Mouse (Mus musculus) kidney, adult 2 months (tissue): ENCODE measurements around the gene Gm8773. TPM values are rescaled to one million over a fixed set of nuclear protein-coding genes. Genes with fewer than 3 reads are reported as not detected.
A peak's percentile ranks its signal among the peaks of the same experiment; 100 is the strongest.

Experiments used
- DNase-seq: peaks from one replicate; pipeline ENCODE4 v3.0.0; 2021
- H3K27ac ChIP-seq: fragments of 200-500 bp; 2 replicates; pipeline ENCODE4 v1.5.1; 2012; ENCODE audit warnings: low read depth, low read length, control low read depth, inconsistent platforms; ENCODE audit not compliant: insufficient read depth
- H3K27me3 ChIP-seq: fragments of 200-500 bp; replicated peaks from 2 replicates; pipeline ENCODE4 v1.6.1; 2012; ENCODE audit warnings: mild to moderate bottlenecking, moderate library complexity, low read length, inconsistent platforms; ENCODE audit not compliant: control insufficient read depth, insufficient read depth
- H3K36me3 ChIP-seq: fragments of 200-500 bp; 2 replicates; pipeline ENCODE4 v1.6.1; 2012; ENCODE audit warnings: mild to moderate bottlenecking, moderate library complexity, low read length, inconsistent platforms; ENCODE audit not compliant: control insufficient read depth, insufficient read depth
- H3K4me1 ChIP-seq: fragments of 200-500 bp; 2 replicates; pipeline ENCODE4 v1.6.1; 2011; ENCODE audit warnings: low read length; ENCODE audit not compliant: control insufficient read depth, insufficient read depth
- H3K4me3 ChIP-seq: fragments of 200-500 bp; 2 replicates; pipeline ENCODE4 v1.5.1; 2011; ENCODE audit warnings: mild to moderate bottlenecking, low read depth, low read length, control low read depth; ENCODE audit not compliant: insufficient read depth
- CTCF ChIP-seq: fragments of 200-500 bp; conservative IDR thresholded peaks from 2 replicates; pipeline ENCODE4 v1.5.1; 2011; ENCODE audit warnings: low read depth, mild to moderate bottlenecking, control low read depth, low read length, moderate library complexity, mixed read lengths; ENCODE audit not compliant: insufficient read depth, insufficient read length
- POLR2A ChIP-seq: fragments of 200-500 bp; IDR thresholded peaks from one replicate; pipeline ENCODE4 v1.6.1; 2011; ENCODE audit warnings: low read depth, low read length, control low read depth
- WGBS: fragments of 180-500 bp; shearing (Covaris S2); methylation state at CpG from one replicate; pipeline ENCODE4 v1.1.7; 2018; 5-methylcytosine and 5-hydroxymethylcytosine counted together
- polyA plus RNA-seq: library from polyadenylated mRNA; depleted of rRNA; stranded (reverse); fragments of >200 nt; gene quantifications from 2 replicates; pipeline ENCODE4 v1.2.3, GENCODE M21; 2012; rRNA removed

The Gm8773 gene
- polyA plus RNA-seq: 0.25 TPM in 1 of 2 replicates, not detected in the other

- peak within 1 kb of the TSS; percentile 33; the same call in 1 of the 2 replicates for H3K4me3 ChIP-seq
- H3K27me3 ChIP-seq: no peaks in the 10 kb centered on the region; the same call in 1 of the 2 replicates
- no peak for DNase-seq
- no peaks in the 10 kb centered on the region for H3K4me1 ChIP-seq
- TF ChIP-seq CTCF: no peak
- TF ChIP-seq POLR2A: no peak
- H3K36me3 ChIP-seq: no peaks in the 10 kb centered on the region
- H3K27ac ChIP-seq: no peak within 1 kb of the TSS
- WGBS: 1% methylated on average over 24 of the region's 24 CpGs
These were observed at the start of gene Gm8773 for GRCm38 (mm10) chr5:5573749-5574317. Gene Gm8773 (plus strand): TSS chr5:5573799.

GRCm38 (mm10) chr5:5533656-5534420 lies 39.8 kb upstream of the Gm8773 start:
- no peak for TF ChIP-seq POLR2A
- TF ChIP-seq CTCF: no peak
- peak; percentile 88 for DNase-seq
- Histone ChIP-seq H3K27ac (peak overlapping the region; percentile 88), H3K4me3 (no peak overlapping the region), H3K4me1 (peaks cover 5% of the 10 kb centered on the region; the same call in 1 of the 2 replicates), H3K36me3 (peaks cover 2% of the 10 kb centered on the region), H3K27me3 (no peaks in the 10 kb centered on the region)
- WGBS: 47% methylated on average over 3 of the region's 3 CpGs

DNA sequence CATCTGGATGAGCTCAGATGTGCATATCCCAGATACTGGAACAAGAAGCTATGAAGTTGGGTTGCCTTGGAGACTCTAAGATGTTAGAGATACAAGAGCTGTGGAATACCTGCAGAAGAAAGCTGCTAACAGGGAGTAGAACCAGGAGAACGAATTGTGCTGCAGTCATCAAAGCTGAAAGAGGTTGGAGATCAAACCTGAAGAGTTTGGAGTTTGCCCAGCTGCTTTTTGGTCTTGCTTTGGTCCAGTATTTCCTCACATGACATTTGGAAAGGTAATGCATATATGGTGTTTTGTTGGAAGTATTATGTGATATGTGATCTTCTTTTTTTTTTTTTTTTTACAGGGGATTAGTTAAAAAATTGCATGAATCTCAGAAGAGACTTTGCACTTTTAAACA lies 37.5 kb upstream of the Gm8773 start:
- Histone ChIP-seq H3K4me3 (no peak overlapping the region), H3K36me3 (peaks cover 2% of the 10 kb centered on the region), H3K27me3 (no peaks in the 10 kb centered on the region), H3K27ac (no peak overlapping the region), H3K4me1 (peaks cover 5% of the 10 kb centered on the region; the same call in 1 of the 2 replicates)
- peak; percentile 70 for DNase-seq
- WGBS: 76% methylated on average over 1 of the region's 1 CpGs
- no peak for TF ChIP-seq POLR2A
- TF ChIP-seq CTCF: no peak

DNA sequence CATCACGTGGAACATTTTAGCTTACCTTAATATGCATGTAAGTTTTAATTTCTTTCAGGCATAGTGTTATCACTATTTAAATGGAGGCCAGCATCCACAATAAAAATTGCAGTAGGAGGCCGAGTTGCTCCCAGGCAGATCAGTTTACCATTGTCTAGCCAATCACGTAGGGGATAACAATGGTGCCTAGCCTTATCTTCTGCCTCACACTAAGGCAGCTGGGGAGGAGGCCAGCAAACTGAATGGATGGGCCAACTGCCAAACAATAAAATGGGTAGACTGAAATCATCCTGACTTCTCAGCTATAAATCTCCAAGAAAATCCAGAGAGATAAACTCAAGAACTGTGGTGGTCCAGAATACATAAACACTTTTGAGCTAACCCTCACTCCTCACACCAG lies 33.8 kb upstream of the Gm8773 start:
- no peak for TF ChIP-seq CTCF
- TF ChIP-seq POLR2A: no peak
- Histone ChIP-seq H3K36me3 (peaks cover 2% of the 10 kb centered on the region), H3K27ac (no peak overlapping the region), H3K4me3 (no peak overlapping the region), H3K27me3 (no peaks in the 10 kb centered on the region), H3K4me1 (no peaks in the 10 kb centered on the region; the same call in 1 of the 2 replicates)
- whole genome bisulfite sequencing: 87% methylated on average over 3 of the region's 3 CpGs
- no peak for DNase-seq

- Histone ChIP-seq H3K27ac (no peak overlapping the region), H3K27me3 (no peaks in the 10 kb centered on the region), H3K36me3 (peaks cover 2% of the 10 kb centered on the region), H3K4me1 (no peaks in the 10 kb centered on the region; the same call in 1 of the 2 replicates), H3K4me3 (no peak overlapping the region)
- 77% methylated on average over 3 of the region's 3 CpGs for WGBS
- TF ChIP-seq CTCF: no peak
- TF ChIP-seq POLR2A: no peak
- no peak for DNase-seq
These were observed 33.2 kb upstream of the Gm8773 start for GRCm38 (mm10) chr5:5540385-5540784.

DNA sequence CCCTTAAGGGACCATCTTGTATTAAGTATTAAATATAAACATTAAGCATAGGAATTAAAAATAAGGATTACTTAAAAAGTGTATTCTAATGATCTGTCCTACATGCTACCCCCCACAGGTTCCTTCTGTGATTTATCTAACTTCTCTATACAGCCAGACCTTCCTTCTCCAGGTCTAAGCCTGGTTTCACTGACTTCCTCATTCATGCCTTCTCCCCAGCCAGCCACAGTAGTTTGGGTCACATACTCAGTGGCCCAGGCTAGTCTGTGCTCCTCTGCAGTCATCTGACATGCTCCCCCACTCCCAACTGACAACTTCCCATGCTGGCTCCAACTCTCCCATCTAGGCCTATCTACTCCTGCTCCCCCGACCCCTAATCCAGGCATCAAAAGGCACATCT lies 22.5 kb upstream of the Gm8773 start:
- 94% methylated on average over 1 of the region's 1 CpGs for WGBS
- DNase-seq: no peak
- Histone ChIP-seq H3K4me1 (no peaks in the 10 kb centered on the region), H3K27me3 (no peaks in the 10 kb centered on the region), H3K27ac (no peak overlapping the region), H3K4me3 (no peak overlapping the region), H3K36me3 (peaks cover 8% of the 10 kb centered on the region)
- TF ChIP-seq CTCF (no peak), POLR2A (no peak)

DNA sequence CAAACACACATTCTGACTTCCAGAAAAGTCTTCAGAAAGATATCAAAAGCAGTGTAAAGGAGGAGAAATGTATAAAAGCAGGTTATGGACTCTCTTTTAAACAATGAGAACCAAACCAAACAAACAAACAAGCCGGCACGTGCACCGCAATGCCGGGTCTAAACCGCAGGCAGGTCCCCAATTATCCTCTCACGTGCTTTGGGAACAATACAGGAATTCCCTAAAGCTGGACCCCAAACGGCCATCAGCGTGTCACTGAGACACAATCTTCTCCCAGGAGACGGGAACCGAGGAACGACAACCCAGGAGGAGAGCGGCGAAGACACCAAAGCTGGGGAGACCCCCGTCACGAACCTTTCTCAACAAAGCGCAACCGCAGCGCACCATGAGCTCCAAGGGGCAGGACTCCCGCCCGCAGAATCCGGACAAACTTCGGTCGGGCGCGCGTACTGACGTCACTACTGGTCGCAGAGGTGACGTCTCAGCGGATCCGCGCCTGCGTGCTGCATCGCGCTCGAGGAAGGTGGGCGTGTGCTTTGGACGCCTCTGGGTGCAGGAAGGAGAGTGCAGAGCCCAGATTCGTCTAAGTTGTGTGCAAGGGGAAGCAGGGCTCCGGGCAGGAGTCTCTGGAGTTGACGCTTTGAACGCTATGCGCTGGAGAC lies 14.4 kb upstream of the Gm8773 start, which contains the start of gene Gtpbp10:
Gene Gtpbp10 (minus strand): TSS at position 460 of the 662 bp plus-strand sequence.
- under 1% methylated on average over 43 of the region's 43 CpGs for WGBS
- peak; percentile 94 for DNase-seq
- H3K4me1 ChIP-seq: no peaks in the 10 kb centered on the region
- peak within 1 kb of the TSS; percentile 21; the same call in 1 of the 2 replicates for H3K27ac ChIP-seq
- H3K36me3 ChIP-seq: peaks cover 3% of the 10 kb centered on the region
- TF ChIP-seq CTCF: no peak
- TF ChIP-seq POLR2A: peak; percentile 73
- H3K4me3 ChIP-seq: peak within 1 kb of the TSS; percentile 92
- H3K27me3 ChIP-seq: no peaks in the 10 kb centered on the region
